Mouse (Mus musculus): ENCODE data around the gene Crip2.

The Crip2 gene

GRCm38 (mm10) chr12:113139908-113140615 lies at the start of gene Crip2:
Gene Crip2 (plus strand): TSS chr12:113140236.
- in situ Hi-C loops (cut with MboI; ENCODE audit: unreplicated experiment in 2 of 2): no loop called here

DNA sequence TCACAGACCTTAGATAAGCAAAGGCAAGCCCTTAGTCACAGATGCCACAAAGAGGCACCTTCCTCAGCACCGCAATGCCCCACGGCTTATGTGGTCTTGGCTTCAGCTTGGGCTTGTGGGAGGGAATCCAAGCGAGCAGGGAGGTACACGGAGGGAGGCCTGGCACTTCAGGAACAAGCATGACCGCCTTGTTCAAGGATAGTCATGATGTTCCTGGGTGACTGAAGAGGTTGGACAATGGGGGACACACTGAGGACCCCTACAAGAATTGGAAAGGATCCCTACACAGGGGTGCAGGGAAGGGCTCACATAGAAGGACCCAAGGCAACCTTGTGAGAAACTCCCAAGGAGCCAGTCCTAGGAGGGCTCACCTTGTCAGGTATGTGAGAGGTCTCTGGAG lies 43.0 kb upstream of the Crip2 start:
- in situ Hi-C loops (cut with MboI; ENCODE audit: unreplicated experiment in 2 of 2): loop anchor here in 1 of 2 experiments (5.0 kb wide), 1 partner anchor 90 kb away; no protein-coding TSS in a partner anchor

GRCm38 (mm10) chr12:113097749-113098281 lies 42.2 kb upstream of the Crip2 start, which contains the start of gene Mta1:
Gene Mta1 (plus strand): TSS chr12:113098278.
- in situ Hi-C loops (cut with MboI; ENCODE audit: unreplicated experiment in 2 of 2): loop anchor here in 1 of 2 experiments (5.0 kb wide), 1 partner anchor 91 kb away; no protein-coding TSS in a partner anchor

DNA sequence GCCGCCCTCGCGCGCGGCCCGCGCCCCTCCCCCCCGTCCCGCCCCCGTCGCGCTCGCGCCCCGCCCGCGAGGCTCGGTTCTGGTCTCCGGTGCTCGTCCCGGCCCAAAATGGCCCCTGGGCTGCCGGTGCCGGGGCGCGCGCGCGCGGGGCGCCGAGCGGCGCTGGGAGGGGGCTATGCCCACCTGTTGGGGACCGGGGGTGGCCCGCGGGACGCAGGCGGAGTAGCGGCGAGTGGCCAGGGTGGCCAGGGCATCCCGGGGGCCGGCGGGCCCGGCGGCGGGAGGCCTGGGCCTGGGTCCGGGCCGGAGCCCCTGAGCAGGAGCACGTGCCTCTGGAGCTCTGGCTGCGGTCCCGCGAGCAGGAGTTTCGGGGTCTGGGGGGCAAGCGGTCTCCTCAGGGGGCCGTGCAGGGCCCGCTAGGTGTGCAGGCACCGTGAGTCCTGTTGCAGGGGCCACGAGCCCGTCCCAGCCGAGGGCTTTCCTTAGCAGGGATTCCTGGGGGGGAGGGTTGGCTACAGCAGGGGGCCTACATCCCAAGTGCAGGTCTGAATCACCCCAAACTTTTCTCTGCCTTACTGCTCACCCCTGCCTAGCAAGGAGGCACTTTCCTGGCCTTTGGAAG lies 41.4 kb upstream of the Crip2 start:
- in situ Hi-C loops (cut with MboI; ENCODE audit: unreplicated experiment in 2 of 2): loop anchor here in 1 of 2 experiments (5.0 kb wide), 1 partner anchor 91 kb away; no protein-coding TSS in a partner anchor

DNA sequence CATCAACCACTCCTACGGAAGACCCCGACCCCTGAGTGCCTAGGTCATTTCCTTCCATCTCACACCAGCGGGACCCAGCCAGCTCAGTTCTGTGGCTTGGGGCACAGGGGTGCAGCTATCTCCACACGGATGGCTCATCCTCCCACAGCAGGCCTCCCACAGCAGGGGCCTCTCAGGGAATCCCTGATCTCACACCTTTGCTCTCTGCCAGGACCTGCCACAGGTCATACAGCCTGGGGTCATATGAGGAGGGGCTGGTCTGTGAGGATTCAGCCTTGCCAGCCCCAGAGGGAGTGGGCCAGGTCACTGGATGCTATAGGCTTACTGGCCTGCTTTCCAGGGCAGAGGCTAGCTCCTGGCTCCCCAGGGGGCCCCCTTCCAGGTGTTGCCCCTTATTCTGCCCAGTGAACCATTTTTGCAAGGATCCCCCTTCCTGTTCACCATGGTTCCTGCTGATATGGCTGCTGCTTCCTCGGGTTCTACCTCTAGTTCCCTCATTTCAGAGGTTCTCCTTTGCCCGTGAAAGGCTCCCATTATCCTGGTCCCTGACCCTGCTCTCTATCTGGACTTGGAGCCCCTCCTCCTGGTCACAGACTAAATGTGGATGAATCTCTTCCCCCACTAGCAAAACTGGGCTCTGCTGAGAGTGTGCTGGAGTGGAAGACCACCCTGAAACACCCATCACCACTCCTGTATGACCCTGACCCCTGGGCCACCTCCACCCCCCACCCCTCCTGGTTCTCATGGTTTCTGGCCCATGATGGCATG lies 40.4 kb upstream of the Crip2 start:
- in situ Hi-C loops (cut with MboI; ENCODE audit: unreplicated experiment in 2 of 2): loop anchor here in 1 of 2 experiments (5.0 kb wide), 1 partner anchor 92 kb away; no protein-coding TSS in a partner anchor

DNA sequence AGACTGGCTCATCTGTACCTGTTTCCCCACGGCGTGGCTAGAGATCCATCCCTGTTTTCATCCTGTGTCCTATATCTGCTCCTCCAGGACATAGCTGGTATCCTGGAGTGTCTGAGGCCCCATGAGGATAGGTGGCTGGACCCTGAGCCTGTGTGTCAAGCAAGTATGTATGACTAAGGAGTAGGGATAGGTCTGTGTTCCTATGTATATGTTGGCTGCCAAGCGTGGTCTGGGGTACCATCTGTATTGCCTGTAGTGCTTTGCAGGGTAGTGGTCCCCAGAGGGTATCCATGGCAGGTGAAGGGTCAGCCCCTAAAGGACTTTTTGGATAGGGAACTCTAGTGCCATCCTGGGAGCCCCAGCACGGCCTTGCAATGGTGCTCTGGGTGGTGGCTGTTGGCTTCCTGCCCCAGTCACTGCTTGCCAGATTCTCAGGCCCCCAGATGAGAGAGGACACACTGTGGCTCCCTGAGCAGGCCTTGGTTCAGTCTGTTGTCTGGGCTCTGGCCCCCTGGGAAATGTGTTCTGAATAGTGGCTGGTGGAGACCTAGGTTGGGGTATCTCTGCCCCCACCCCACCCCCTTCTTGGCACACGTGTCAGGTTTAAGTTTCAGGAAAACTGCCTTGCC lies 39.5 kb upstream of the Crip2 start:
- in situ Hi-C loops (cut with MboI; ENCODE audit: unreplicated experiment in 2 of 2): no loop called here

- in situ Hi-C loops (cut with MboI; ENCODE audit: unreplicated experiment in 2 of 2): no loop called here
Measured at GRCm38 (mm10) chr12:113101251-113101960, 38.6 kb upstream of the Crip2 start.

DNA sequence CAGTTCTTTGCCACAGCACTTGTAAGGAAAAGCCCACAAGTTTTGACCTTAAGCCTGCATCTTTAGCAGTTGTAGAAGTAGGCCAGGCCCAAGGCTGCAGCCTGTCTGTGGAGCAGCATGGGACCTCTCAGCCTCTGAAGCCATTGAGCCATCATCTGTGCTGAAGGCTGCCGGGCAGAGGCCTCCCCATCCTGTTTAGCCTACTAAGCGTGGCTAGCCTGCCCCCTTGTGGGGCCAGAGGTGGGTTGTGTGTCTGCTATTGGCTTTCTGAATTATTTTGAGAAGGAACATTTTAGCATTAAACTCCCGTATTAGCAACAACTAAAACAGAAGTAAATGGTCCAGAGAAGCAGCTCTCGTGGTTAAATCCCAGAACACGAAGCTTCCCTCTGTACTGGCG lies 37.6 kb upstream of the Crip2 start:
- in situ Hi-C loops (cut with MboI; ENCODE audit: unreplicated experiment in 2 of 2): no loop called here

GRCm38 (mm10) chr12:113103846-113104451 lies 36.1 kb upstream of the Crip2 start:
- in situ Hi-C loops (cut with MboI; ENCODE audit: unreplicated experiment in 2 of 2): no loop called here

- in situ Hi-C loops (cut with MboI; ENCODE audit: unreplicated experiment in 2 of 2): loop anchor here in 1 of 2 experiments (5.0 kb wide), 1 partner anchor 99 kb away; no protein-coding TSS in a partner anchor
Measured at GRCm38 (mm10) chr12:113106386-113106785, 33.6 kb upstream of the Crip2 start.

GRCm38 (mm10) chr12:113107431-113108124 lies 32.5 kb upstream of the Crip2 start:
- in situ Hi-C loops (cut with MboI; ENCODE audit: unreplicated experiment in 2 of 2): loop anchor here in 1 of 2 experiments (5.0 kb wide), 1 partner anchor 100 kb away; no protein-coding TSS in a partner anchor

DNA sequence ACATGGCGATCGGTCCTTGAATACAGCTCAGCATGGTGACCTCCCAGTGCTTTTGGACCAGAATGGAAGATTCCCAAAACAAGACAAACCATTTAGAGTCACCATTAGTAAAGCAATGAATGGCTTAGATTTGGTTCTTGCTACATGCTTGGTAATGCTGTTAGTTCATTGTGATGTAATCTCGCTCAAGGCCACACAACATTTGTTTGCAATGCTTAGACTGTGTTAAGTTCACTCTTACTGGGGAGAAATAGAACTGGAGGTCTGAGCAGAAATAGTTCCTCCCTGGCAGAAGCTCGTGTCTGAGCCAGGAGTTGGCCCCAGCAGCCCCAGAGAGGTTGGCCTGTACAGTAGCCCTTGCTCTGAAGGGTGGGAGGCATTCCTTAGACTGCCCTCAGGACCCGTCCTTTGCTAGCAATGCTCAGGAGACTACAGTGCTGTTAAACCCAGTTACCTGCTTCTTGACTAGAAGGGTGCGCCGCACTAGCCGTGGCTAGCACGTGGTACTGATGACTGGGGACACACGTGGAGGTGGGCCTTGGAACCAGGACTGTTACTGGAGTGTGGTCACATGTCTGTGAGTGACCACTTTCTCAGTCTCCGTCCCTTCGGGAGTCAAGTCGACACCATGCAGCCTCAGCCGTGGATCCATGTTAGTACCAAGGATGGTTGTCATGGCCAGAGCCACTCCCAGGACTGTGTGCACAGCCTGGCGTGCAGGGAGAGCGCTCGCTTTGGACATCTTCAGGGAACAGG lies 31.3 kb upstream of the Crip2 start:
- in situ Hi-C loops (cut with MboI; ENCODE audit: unreplicated experiment in 2 of 2): loop anchor here in 1 of 2 experiments (5.0 kb wide), 1 partner anchor 101 kb away; no protein-coding TSS in a partner anchor

- in situ Hi-C loops (cut with MboI; ENCODE audit: unreplicated experiment in 2 of 2): loop anchor here in 1 of 2 experiments (5.0 kb wide), 1 partner anchor 102 kb away; no protein-coding TSS in a partner anchor
Measured at GRCm38 (mm10) chr12:113109801-113110200, 30.2 kb upstream of the Crip2 start.

- in situ Hi-C loops (cut with MboI; ENCODE audit: unreplicated experiment in 2 of 2): no loop called here
Measured at GRCm38 (mm10) chr12:113114141-113114540, 25.9 kb upstream of the Crip2 start.

- in situ Hi-C loops (cut with MboI; ENCODE audit: unreplicated experiment in 2 of 2): loop anchor here in 1 of 2 experiments (5.0 kb wide), 1 partner anchor 72 kb away; the partner anchor contains the start of gene Tmem121
Measured at GRCm38 (mm10) chr12:113114856-113115538, 25.0 kb upstream of the Crip2 start.

DNA sequence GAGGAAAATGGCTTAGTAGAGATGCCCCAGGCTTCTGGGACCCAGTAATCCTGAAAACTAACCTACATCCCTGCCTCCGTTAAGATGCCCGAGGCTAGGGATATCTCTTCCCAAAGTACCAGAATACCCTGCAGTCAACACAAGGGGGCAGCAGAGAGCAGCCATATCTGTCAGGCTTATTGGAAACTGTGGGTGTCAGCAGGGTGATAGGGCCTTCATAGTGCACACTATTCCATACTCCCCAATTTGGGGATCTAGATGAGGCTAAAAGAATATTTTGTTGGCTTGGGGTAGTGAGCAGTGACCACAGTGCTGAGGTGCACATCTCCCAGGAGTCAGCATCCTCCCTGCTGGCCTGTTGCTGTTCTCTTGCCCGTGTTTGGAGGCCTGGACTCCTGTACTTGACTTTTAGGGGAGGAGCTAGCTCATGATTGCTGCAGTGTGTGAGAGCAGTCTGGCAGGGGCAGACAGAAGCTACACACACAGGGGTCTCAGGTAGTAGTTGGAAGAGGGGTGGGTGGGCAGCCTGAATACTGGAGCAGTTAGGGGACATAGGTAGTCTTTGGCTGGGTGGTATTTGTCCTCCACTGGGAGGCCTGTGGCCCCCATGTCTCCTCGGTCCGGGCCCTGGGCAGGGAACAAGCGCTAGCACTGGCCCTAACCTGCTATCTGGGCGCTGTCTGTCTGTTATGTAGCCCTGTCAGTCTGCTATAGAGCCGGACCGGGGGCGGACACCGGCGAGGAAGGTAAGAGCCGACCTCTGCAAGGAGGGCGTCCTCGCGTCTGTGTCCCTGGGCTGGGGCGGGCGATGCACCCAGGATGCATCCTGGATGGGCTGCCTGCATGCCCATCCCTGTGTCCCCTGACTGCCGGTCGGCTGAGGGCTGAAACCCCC lies 20.3 kb upstream of the Crip2 start:
- in situ Hi-C loops (cut with MboI; ENCODE audit: unreplicated experiment in 2 of 2): loop anchor here in 1 of 2 experiments (5.0 kb wide), 1 partner anchor 68 kb away; the partner anchor contains the start of gene Tmem121
